Mouse (Mus musculus): Measurements from ENCODE around the gene Tmem86a.
A peak's percentile ranks its signal among the peaks of the same experiment; 100 is the strongest.

The Tmem86a gene

GRCm38 (mm10) chr7:47027520-47027919, 22.9 kb upstream of the Tmem86a start:
- no peak for DNase-seq (ENCODE audit: low spot score in 2 of 2)

DNA sequence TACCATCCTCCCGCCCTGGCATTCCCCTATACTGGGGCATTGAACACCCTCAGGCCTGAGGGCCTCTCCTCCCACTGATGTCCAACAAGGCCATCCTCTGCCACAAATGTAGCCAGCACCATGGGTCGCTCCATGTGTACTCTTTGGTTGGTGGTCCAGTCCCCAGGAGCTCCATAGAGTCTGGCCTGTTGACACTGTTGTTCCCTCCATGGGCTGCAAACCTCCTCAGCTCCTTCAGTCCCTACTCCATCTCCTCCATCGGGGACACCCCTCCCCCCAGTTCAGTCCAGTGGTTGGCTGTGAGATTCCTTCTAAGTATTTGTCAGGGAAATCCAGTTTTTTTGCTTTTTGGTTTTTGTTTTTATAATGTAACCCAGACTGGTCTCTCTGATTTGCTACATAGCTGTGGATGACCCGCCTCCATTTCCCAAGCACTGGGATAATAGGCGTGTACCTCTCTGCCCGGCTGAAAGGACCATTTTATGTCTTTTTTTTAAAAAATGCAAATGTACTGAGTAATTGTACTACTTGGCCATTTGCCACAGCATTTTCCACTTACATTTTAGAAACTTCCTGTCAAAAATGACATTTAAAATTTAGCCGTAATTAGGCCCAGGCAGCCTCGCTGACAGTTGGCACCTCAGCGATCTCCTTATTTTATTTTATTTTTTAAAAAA, 19.7 kb upstream of the Tmem86a start:
- no peak for DNase-seq (ENCODE audit: low spot score in 2 of 2)

DNA sequence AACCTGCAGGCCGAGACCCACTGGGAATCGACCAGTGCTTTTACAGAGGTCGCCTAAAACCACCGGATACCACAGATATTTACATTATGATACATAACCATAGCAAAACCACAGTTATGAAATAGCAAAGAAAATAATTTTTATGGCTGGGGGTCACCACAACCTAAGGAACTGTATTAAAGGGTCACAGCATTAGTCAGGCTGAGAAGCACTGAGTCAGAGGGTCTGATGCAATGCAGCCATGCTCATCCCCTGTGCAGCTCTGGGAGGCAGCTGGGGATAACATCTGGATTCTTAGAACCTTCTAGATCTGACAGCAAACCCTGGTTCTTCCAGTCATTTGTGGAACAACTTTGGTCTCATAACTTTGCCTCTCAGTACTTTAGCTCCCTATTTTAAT, 19.0 kb upstream of the Tmem86a start:
- no peak for DNase-seq (ENCODE audit: low spot score in 2 of 2)

- no peak for DNase-seq (ENCODE audit: low spot score in 2 of 2)
These were observed 15.5 kb upstream of the Tmem86a start for GRCm38 (mm10) chr7:47034785-47035384.

DNA sequence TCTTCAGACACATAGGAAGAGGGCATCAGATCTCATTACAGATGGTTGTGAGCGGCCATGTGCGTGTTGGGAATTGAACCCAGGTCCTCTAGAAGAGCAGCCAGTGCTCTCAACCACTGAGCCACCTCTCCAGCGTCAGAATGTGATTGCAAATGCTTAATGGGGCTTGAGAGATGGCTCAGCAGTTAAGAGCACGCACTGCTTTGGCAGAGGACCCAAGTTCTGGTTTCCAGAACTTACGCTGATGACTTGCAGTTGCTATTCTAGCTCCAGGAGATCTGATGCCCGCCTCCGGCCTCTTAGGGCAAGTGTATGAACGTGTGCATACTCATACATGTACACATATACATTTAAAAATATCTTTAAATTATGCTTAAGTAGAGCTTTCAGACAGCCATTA, 15.0 kb upstream of the Tmem86a start:
- DNase-seq (ENCODE audit: low spot score in 2 of 2): no peak

GRCm38 (mm10) chr7:47041706-47042105, 8.7 kb upstream of the Tmem86a start:
- DNase-seq (ENCODE audit: low spot score in 2 of 2): no peak

GRCm38 (mm10) chr7:47042121-47042520, 8.3 kb upstream of the Tmem86a start:
- DNase-seq (ENCODE audit: low spot score in 2 of 2): no peak

GRCm38 (mm10) chr7:47042823-47043490, 7.4 kb upstream of the Tmem86a start:
- no peak for DNase-seq (ENCODE audit: low spot score in 2 of 2)

- DNase-seq (ENCODE audit: low spot score in 2 of 2): peak; percentile 79 to 83
These were observed 365 bp downstream of the Tmem86a start for GRCm38 (mm10) chr7:47050766-47051165.

- peak; percentile 84 to 89 for DNase-seq (ENCODE audit: low spot score in 2 of 2)
These were observed 1.2 kb downstream of the Tmem86a start for GRCm38 (mm10) chr7:47051404-47052151.

GRCm38 (mm10) chr7:47052276-47052675, 1.9 kb downstream of the Tmem86a start:
- peak; percentile 54 to 61 for DNase-seq (ENCODE audit: low spot score in 2 of 2)

GRCm38 (mm10) chr7:47053287-47053686, 2.9 kb downstream of the Tmem86a start:
- DNase-seq (ENCODE audit: low spot score in 2 of 2): no peak

GRCm38 (mm10) chr7:47054666-47055065, 4.3 kb downstream of the Tmem86a start:
- peak; percentile 47 to 59 for DNase-seq (ENCODE audit: low spot score in 2 of 2)

DNA sequence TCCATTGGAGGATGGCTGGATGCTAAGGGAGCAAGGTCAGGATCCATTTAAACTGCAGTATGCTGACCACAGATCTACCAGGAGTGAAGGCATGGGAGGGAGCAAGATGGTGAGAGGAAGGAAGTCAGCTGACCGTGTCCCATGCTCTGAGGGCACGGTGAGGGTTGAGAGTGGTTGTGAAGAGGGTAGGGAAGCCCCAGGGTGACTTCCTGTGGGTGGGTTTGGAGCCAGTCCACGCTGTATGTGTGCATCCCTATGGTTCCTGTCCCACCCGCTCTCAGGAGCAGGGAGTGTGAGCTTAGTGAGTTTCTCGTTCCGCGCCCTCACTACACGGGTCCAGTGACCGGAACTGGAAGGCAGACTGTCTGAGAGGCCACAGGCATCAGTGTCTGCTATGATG, 5.3 kb downstream of the Tmem86a start:
- peak; percentile 48 to 52 for DNase-seq (ENCODE audit: low spot score in 2 of 2)

DNA sequence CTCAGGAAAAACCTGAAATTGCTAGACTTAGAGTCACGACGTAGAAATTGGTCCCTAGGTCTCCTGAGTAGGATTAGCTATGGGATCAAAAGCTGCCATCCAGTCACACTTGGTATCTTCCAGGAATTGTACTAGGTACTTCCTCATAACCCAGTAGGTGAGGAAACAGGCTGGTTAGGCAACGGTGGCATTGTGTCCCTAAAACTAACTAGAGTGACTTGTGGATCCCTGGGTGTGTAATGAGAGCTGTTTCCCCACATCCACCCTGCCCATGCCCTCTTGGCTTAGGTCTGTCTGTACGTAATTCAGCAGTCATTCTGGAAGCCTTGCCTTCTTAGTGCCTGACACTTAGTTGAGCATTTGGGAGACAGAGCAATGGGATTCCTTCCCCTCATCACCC, 5.9 kb downstream of the Tmem86a start:
- DNase-seq (ENCODE audit: low spot score in 2 of 2): no peak

DNA sequence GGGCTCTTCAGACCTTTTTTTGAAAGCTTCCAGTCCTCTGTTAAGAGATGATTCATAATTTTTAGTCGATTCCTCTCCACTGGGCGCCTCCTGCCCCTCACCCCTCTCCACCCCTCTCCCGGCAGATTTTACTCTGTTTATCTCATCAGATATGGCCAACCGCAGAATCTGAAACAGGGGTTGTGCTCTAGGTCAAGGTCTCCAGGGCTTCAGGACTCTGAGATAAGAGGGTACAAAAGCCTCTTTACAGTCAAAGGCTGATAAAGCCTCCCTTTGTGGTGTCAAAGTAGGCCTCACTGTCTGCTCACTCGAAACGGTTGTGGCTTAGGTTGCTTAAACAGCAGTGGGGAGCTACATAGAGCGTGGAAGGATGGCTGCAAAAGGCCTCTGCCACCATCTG, 8.9 kb downstream of the Tmem86a start:
- DNase-seq (ENCODE audit: low spot score in 2 of 2): no peak

GRCm38 (mm10) chr7:47061560-47061959, 11.2 kb downstream of the Tmem86a start:
- no peak for DNase-seq (ENCODE audit: low spot score in 2 of 2)

- DNase-seq (ENCODE audit: low spot score in 2 of 2): no peak
These were observed 16.5 kb downstream of the Tmem86a start for GRCm38 (mm10) chr7:47066942-47067341.

DNA sequence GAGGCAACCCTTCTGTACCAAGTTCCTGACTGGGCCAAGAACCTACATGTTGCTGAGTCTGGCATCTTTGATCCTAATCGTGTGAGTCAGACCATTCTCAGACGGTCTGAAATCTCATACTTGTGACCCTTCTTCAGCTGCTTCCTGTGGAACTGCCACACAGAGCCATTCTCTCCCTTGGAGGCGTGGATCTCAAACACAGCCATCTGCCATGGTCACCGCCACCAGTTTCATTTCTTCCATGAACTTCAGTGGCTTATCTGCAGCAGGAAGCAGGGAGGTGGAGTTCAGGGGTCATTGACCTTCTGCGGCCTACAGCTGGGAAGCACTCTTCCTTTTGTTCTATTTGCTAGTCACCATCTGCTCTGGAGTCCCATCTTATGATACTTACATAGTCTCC, 17.5 kb downstream of the Tmem86a start:
- no peak for DNase-seq (ENCODE audit: low spot score in 2 of 2)

DNA sequence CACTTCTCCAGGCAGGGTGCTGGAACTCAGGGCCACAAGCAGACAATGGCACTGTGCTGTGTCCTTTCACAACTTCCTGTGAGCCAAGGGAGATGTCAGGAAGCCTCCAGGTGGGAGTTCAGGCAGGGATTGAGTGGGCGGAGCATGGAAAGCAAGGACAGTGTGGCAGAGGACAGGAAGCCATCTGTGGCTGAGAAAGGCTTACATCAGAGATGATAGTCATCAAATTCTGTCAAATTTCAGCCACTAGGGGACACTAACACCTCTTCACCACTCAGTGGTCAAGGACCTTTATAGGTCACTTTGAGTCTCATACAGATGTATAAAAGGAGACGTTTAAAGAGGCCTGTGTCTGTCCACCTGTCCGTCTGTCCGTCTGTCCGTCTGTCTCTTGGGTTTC, 22.1 kb downstream of the Tmem86a start:
- DNase-seq (ENCODE audit: low spot score in 2 of 2): no peak

- no peak for DNase-seq (ENCODE audit: low spot score in 2 of 2)
These were observed 23.4 kb downstream of the Tmem86a start for GRCm38 (mm10) chr7:47073536-47074521.

Data from right cerebral cortex, postnatal 10 days (tissue).